Mouse (Mus musculus) neural tube, embryonic 14.5 days (tissue): ENCODE data around the gene Vstm2a. TPM values are rescaled to one million over a fixed set of nuclear protein-coding genes. Genes with fewer than 3 reads are reported as not detected.

ENCODE experiments used
- ATAC-seq: fragments of 200-750 bp; cut with Nextera tagmentation; 2 replicates; pipeline ENCODE4 v1.8.0; 2017; ENCODE audit warnings: low read depth, mild to moderate bottlenecking, moderate TSS enrichment, moderate library complexity
- H3K27ac ChIP-seq: fragments of 300-500 bp; sonication (generic); 2 replicates; pipeline ENCODE4 v1.5.1; 2014; ENCODE audit warnings: low read depth, mild to moderate bottlenecking, control low read depth, low read length, moderate library complexity, mixed read lengths
- H3K27me3 ChIP-seq: fragments of 300-500 bp; sonication (generic); 2 replicates; pipeline ENCODE4 v1.6.1; 2014; ENCODE audit warnings: low read length; ENCODE audit not compliant: control insufficient read depth, insufficient read depth
- H3K36me3 ChIP-seq: fragments of 300-500 bp; sonication (generic); 2 replicates; pipeline ENCODE4 v1.6.1; 2014; ENCODE audit warnings: low read length, mixed read lengths; ENCODE audit not compliant: control insufficient read depth, insufficient read depth
- H3K4me1 ChIP-seq: fragments of 300-500 bp; sonication (generic); 2 replicates; pipeline ENCODE4 v1.6.1; 2014; ENCODE audit warnings: low read length; ENCODE audit not compliant: control insufficient read depth, insufficient read depth
- H3K4me2 ChIP-seq: fragments of 300-500 bp; sonication (generic); 2 replicates; pipeline ENCODE4 v1.6.1; 2014; ENCODE audit warnings: mild to moderate bottlenecking, low read depth, low read length, control low read depth
- H3K4me3 ChIP-seq: fragments of 300-500 bp; sonication (generic); 2 replicates; pipeline ENCODE4 v1.5.1; 2014; ENCODE audit warnings: low read depth, low read length, control low read depth, mixed read lengths
- H3K9ac ChIP-seq: fragments of 300-500 bp; sonication (generic); replicated peaks from 2 replicates; pipeline ENCODE4 v1.6.1; 2014; ENCODE audit warnings: low read depth, mild to moderate bottlenecking, control low read depth, low read length, mixed read lengths
- H3K9me3 ChIP-seq: fragments of 300-500 bp; sonication (generic); 2 replicates; pipeline ENCODE4 v1.6.1; 2016; ENCODE audit warnings: low read length; ENCODE audit not compliant: control insufficient read depth
- WGBS: fragments of 180-500 bp; shearing (Covaris S2); extraction: QIAGEN DNeasy Blood & Tissue Kit; methylation state at CpG from one replicate; pipeline ENCODE4 v1.1.7; 2014; 5-methylcytosine and 5-hydroxymethylcytosine counted together
- polyA plus RNA-seq: library from polyadenylated mRNA; unstranded; fragments of >200 nt; fragmentation: Nextera tagmentation; extraction: Ambion mirVana; gene quantifications from 2 replicates; pipeline ENCODE4 v1.2.1, GENCODE M21; 2014

The Vstm2a gene
- polyA plus RNA-seq, result 85.0 and 101 TPM in 2 replicates

- peak; percentile 91 for ATAC-seq
- no peaks in the 10 kb centered on the region for H3K9me3 ChIP-seq
- H3K4me2 ChIP-seq, result peak within 1 kb of the TSS; percentile 88
- 0 out of 2 replicates have a peak, but pooled peaks cover 3% of the 10 kb centered on the region for H3K4me1 ChIP-seq
- H3K36me3 ChIP-seq, result no peaks in the 10 kb centered on the region
- WGBS, result under 1% methylated on average over 44 of the region's 44 CpGs
- peak within 1 kb of the TSS; percentile 58 for H3K9ac ChIP-seq
- peak within 1 kb of the TSS; percentile 63 for H3K4me3 ChIP-seq
- H3K27ac ChIP-seq, result peak within 1 kb of the TSS; percentile 55
- H3K27me3 ChIP-seq, result peaks cover 5% of the 10 kb centered on the region
These were observed at the start of gene Vstm2a for GRCm38 (mm10) chr11:16257473-16257921. Gene Vstm2a (plus strand): TSS chr11:16257724.

- Histone ChIP-seq H3K4me1 (0 out of 2 replicates have a peak, but pooled peaks cover 3% of the 10 kb centered on the region), H3K4me3 (peak overlapping the region; percentile 63), H3K4me2 (peak overlapping the region; percentile 88), H3K27ac (peak overlapping the region; percentile 55), H3K9me3 (no peaks in the 10 kb centered on the region), H3K36me3 (no peaks in the 10 kb centered on the region), H3K27me3 (peaks cover 5% of the 10 kb centered on the region), H3K9ac (peak overlapping the region; percentile 58)
- 19% methylated on average over 7 of the region's 7 CpGs for WGBS
- ATAC-seq, result peak; percentile 3; the same call in 1 of the 2 replicates
These were observed 513 bp upstream of the Vstm2a start for GRCm38 (mm10) chr11:16257011-16257410.

- Histone ChIP-seq H3K4me2 (peak overlapping the region; percentile 88), H3K9ac (peak overlapping the region; percentile 26; the same call in 1 of the 2 replicates), H3K4me1 (0 out of 2 replicates have a peak, but pooled peaks cover 3% of the 10 kb centered on the region), H3K27ac (no peak overlapping the region), H3K27me3 (peaks cover 5% of the 10 kb centered on the region), H3K36me3 (no peaks in the 10 kb centered on the region), H3K9me3 (no peaks in the 10 kb centered on the region), H3K4me3 (peak overlapping the region; percentile 63)
- WGBS, result 32% methylated on average over 1 of the region's 1 CpGs
- no peak for ATAC-seq
These were observed 776 bp downstream of the Vstm2a start for GRCm38 (mm10) chr11:16258300-16258699.

- Histone ChIP-seq H3K36me3 (no peaks in the 10 kb centered on the region), H3K27ac (no peak overlapping the region)
- WGBS, result 24% methylated on average over 9 of the region's 9 CpGs
These were observed 2.4 kb downstream of the Vstm2a start for GRCm38 (mm10) chr11:16259876-16260275.

GRCm38 (mm10) chr11:16260764-16261578 is 3.4 kb downstream of the Vstm2a start:
- Histone ChIP-seq H3K4me3 (peak overlapping the region; percentile 63), H3K27ac (no peak overlapping the region), H3K9ac (peak overlapping the region; percentile 60), H3K4me2 (peak overlapping the region; percentile 88), H3K4me1 (0 out of 2 replicates have a peak, but pooled peaks cover 3% of the 10 kb centered on the region), H3K36me3 (no peaks in the 10 kb centered on the region), H3K27me3 (peaks cover 5% of the 10 kb centered on the region), H3K9me3 (no peaks in the 10 kb centered on the region)
- under 1% methylated on average over 40 of the region's 40 CpGs for WGBS
- peak; percentile 79 for ATAC-seq

More at GRCm38 (mm10) chr11:16259876-16260275, 2.4 kb downstream of the Vstm2a start:
- Histone ChIP-seq H3K4me1 (0 out of 2 replicates have a peak, but pooled peaks cover 3% of the 10 kb centered on the region), H3K9me3 (no peaks in the 10 kb centered on the region), H3K4me3 (peak overlapping the region; percentile 63), H3K9ac (peak overlapping the region; percentile 42; the same call in 1 of the 2 replicates), H3K4me2 (peak overlapping the region; percentile 88), H3K27me3 (peaks cover 5% of the 10 kb centered on the region)
- ATAC-seq, result no peak

- H3K27ac ChIP-seq, result no peak overlapping the region
- no peaks in the 10 kb centered on the region for H3K36me3 ChIP-seq
- ATAC-seq, result no peak
- no peak overlapping the region for H3K4me2 ChIP-seq
- no peaks in the 10 kb centered on the region for H3K4me1 ChIP-seq
- H3K4me3 ChIP-seq, result no peak overlapping the region
- WGBS, result 87% methylated on average over 1 of the region's 1 CpGs
- no peaks in the 10 kb centered on the region for H3K27me3 ChIP-seq
- H3K9ac ChIP-seq, result no peak overlapping the region
- no peaks in the 10 kb centered on the region for H3K9me3 ChIP-seq
These were observed 10.9 kb downstream of the Vstm2a start for GRCm38 (mm10) chr11:16268396-16268795.

GRCm38 (mm10) chr11:16290381-16290780 is 32.9 kb downstream of the Vstm2a start:
- Histone ChIP-seq H3K4me2 (no peak overlapping the region), H3K9ac (no peak overlapping the region), H3K27ac (no peak overlapping the region), H3K9me3 (no peaks in the 10 kb centered on the region), H3K36me3 (no peaks in the 10 kb centered on the region), H3K27me3 (no peaks in the 10 kb centered on the region), H3K4me1 (no peaks in the 10 kb centered on the region), H3K4me3 (no peak overlapping the region)
- 90% methylated on average over 1 of the region's 1 CpGs for WGBS
- no peak for ATAC-seq

- H3K9ac ChIP-seq, result no peak overlapping the region
- H3K4me1 ChIP-seq, result no peaks in the 10 kb centered on the region
- H3K4me3 ChIP-seq, result no peak overlapping the region
- H3K27ac ChIP-seq, result no peak overlapping the region
- WGBS, result 82% methylated on average over 4 of the region's 4 CpGs
- no peak for ATAC-seq
- H3K36me3 ChIP-seq, result no peaks in the 10 kb centered on the region
- no peaks in the 10 kb centered on the region for H3K27me3 ChIP-seq
- H3K9me3 ChIP-seq, result no peaks in the 10 kb centered on the region
- no peak overlapping the region for H3K4me2 ChIP-seq
These were observed 35.4 kb downstream of the Vstm2a start for GRCm38 (mm10) chr11:16292960-16293359.

GRCm38 (mm10) chr11:16296521-16296920 is 39.0 kb downstream of the Vstm2a start:
- H3K4me1 ChIP-seq, result no peaks in the 10 kb centered on the region
- no peaks in the 10 kb centered on the region for H3K27me3 ChIP-seq
- no peak overlapping the region for H3K4me2 ChIP-seq
- no peaks in the 10 kb centered on the region for H3K9me3 ChIP-seq
- 80% methylated on average over 1 of the region's 1 CpGs for WGBS
- ATAC-seq, result no peak
- no peaks in the 10 kb centered on the region for H3K36me3 ChIP-seq
- H3K9ac ChIP-seq, result no peak overlapping the region
- H3K27ac ChIP-seq, result no peak overlapping the region
- no peak overlapping the region for H3K4me3 ChIP-seq
